Mouse (Mus musculus): Measurements from ENCODE around the gene Lim2.

Lim2 gene

DNA sequence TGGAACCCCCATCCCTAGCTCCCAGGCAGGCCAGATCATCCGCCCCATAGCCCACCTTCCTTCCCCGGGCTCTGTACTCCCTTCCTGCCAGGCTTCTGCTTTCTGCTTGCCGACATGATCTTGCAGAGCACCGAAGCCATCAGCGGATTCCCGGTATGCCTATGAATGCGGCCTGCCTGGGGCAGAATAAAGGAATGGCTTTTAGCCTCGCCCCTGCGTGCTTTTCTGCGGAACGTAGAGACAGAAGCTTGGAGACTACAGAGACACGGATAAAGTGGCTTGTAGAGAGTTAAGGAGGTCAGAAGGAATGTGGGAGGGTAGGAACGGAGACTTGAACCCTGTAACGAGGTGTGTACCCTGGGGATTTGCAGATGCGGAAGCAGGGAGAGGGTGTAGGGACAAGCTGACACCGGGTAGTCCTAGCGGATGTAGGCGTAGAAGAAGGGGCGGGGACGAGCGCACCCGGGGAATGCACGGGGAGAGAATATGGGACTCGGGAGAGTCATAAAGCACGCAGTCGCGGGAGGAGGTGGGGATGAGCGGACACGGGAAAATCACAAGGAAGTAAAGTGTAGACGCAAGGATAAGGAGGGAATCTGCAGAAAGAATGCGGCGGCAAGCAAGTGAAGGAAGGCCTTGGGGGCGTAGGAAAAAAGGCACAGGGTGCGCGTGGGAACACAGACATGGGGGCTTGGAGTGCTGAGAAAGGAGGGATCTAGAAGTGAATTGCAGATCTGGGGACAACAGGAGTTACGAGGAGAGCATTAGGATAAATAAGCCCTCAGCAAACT is 15.9 kb downstream of the Lim2 start:
- peak; percentile 86 for DNase-seq (ENCODE audit: inconsistent ontology term)

DNA sequence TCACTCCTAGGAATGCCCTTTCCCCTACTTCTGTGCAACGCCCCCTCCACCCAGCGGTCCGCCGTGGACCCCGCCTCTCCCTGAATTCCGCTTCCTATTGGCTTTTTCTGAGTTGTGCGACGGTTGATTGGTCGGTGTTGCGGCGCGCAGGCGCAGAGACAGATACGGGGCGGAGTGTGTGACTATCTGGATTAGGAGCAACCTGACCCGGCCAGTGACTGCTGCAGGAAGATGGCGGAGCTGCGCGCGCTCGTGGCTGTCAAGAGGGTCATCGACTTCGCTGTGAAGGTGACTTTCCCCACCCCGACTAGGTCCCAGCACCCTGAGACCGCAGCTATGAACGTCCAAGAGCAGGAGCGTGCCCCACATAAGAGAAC is 16.4 kb downstream of the Lim2 start, which contains the start of the genes Etfb and Gm45233:
TSS of gene Etfb (plus strand) at position 167 of the 377 bp plus-strand sequence.
TSS of gene Gm45233 (plus strand) at position 212 of the 377 bp plus-strand sequence.
- peak; percentile 98 for DNase-seq (ENCODE audit: inconsistent ontology term)

DNA sequence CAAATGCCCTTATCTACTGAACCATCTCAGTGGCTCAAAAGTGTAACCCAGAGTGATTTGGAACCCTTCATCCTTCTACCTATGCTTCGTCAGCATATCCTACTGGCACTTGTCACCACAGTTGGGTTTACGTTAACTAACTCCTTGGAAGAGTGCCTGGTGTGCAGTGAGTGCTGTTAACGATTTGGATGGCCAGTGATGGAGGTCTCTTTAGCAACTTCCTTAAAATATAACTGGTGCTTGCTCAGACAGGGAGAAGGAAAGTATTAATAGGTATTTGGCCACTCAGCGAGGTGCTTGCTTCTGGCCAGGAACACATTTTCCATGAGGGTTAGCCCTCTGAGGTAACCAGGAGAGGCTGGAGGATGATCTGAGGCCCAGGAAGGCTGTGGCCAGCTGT is 20.3 kb downstream of the Lim2 start:
- DNase-seq (ENCODE audit: inconsistent ontology term): no peak

DNA sequence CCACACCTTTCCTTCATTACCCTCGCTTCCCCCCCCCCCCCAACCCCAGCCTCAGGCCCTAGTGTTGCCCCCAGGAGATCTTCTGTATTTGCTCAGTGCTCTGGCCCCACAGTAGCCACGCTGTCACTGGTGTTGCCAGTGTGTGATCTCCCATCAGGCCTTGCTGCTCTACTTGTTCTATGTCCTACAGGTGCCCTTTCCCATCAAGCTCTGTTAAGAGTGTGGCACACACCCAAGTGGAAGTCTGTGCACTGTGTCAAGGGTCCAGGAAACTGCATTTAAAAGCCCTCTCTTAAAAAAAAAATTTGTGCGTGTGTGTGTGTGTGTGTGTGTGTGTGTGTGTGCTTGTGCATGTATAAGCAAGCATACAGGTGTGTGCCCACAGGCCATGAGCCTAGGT is 20.8 kb downstream of the Lim2 start:
- no peak for DNase-seq (ENCODE audit: inconsistent ontology term)

DNA sequence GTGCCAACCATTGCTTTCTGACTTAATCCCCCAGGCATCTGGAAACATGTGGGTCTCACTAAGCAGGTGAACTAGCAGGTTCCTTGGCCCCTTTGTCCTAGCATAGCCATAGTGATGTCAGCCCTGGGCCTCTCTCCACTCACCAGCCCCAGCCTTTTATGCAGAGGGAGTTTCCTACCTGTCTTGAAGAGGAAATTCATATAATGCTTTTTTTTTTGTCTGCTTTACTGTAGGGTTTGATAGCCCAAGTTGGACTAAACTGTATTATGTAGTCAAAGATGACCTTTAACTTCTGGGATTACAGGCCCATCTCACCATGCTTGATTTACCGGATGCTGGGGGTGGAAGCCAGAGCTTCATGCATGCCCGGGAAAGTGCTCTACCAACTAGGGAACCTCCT is 22.3 kb downstream of the Lim2 start:
- no peak for DNase-seq (ENCODE audit: inconsistent ontology term)

DNA sequence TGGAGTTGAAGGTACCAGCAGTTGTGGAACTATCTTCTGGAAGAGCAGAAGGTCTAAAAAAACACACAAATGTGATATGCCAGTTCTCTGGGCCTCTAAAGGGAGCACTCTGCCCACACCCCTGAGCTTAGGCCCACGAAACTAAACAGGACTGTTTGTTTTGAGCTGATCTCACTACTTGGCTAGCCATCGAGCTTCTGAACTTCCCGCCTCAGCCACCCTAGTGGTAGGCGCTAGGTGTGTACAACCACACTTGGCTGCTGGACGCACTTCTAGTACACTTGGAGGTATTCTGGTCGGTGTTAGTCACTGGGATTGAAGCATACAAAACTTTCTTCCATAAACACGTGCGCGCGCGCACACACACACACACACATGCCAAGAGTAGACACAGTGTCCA is 24.3 kb downstream of the Lim2 start:
- no peak for DNase-seq (ENCODE audit: inconsistent ontology term)

DNA sequence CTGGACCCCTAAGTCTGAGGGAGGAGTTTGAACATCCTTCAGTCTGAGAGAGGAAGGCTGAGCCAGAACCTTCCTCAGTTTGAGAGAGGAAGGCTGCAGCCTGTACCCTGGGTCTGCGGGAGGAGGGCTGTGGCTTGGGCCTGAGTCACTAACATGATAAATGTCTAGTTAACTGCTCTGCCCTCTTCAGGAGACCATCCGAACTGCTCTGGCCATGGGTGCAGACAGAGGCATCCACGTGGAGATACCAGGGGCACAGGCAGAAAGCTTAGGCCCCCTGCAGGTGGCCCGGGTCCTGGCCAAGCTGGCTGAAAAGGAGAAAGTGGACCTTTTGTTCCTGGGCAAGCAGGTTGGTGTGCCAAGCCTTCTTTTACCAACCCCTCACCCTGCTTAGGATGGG is 25.1 kb downstream of the Lim2 start:
- peak; percentile 16 for DNase-seq (ENCODE audit: inconsistent ontology term)

DNA sequence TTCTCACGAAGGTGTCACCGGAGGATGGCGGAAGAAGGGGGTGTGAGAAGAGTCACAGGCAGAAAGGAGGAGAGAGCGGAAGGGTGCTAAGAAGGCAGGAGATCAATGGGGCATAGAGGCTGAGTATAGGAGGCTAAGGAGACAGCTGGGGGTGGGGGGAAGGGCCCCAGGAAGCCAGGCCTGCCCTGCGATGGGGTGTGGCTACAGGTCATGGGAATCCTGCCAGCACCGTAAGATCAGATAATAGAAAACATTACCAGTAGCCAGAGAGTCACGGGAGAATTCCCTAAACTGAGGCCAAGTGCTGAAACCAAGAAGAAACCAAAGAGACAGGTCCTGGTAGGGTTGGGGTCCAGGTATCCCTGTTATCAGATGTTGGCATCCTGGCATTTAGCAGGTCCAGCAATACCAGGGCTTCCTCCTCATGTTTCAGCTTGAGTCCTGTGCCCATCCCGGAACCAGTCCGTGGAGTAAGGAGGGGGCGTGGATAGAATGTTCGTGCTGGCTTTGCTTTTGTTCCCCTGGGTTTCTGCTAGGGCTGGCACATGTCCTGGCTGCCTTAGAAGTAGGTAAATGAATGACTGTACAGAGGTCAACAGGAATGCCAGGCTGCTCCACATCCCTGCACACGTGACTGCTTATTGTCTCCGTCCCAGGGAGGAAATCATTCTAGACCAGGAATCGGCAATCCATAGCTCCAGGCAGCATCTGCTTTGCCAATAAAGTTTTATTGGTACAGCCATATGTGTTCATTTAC is 26.3 kb downstream of the Lim2 start:
- DNase-seq (ENCODE audit: inconsistent ontology term): no peak

DNA sequence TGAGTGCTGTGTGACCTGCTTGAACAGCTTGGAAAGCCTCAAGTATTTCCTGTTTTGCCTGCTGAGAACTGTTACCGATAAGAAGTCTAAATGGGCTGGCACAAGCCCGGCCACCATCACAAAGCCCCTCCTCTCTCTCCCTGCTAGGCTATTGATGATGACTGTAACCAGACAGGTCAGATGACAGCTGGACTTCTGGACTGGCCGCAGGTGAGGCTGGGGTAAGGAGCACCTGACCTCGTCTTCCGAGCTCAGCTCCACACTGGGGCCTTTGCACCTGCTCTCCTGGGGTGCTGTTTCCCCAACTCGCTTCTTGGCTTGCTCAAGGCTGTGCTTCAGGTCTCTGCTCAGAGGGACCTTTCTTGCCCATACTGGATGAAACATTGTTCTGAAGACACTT is 26.9 kb downstream of the Lim2 start:
- no peak for DNase-seq (ENCODE audit: inconsistent ontology term)

DNA sequence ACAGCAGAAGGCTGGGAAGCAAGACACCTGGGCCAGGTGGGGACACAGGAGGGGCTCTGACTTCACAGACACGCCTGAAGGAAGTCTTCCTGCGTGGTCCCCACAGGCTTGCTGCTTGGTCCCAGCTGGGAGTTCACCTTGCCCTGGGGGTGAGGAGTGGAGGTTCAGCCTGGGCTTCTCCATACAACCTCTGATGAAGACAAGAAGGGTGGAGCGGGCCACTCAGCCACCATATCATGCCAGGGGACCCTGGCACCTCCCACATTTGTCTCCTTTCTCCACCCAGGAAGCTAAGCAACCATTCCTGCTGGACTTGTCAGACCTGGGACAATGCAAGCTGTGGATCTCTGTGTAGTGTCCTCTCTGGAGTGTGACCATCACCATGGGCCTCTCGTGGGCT is 35.4 kb downstream of the Lim2 start, which contains the start of gene Vsig10l:
TSS of gene Vsig10l (plus strand) at position 301 of the 400 bp plus-strand sequence.
- no peak for DNase-seq (ENCODE audit: inconsistent ontology term)

DNA sequence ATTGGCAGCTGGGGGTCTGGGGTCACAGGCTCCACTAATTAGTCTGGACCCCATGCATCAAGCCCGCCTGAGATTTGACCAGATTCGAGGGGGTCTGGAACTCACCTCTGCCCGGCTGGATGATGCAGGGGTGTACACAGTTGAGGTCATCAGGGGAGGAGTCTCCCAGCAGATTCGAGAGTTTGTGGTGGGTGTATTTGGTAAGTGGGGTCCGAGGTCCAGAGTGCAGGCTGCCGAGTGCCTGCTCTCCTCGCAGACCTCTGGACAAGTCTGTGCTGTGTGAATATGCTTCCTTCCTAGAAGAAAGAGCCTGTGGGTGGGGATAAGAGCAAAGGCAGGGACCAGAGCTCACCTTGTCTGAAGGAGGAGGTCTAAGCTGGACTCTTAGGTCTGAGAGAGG is 36.5 kb downstream of the Lim2 start:
- no peak for DNase-seq (ENCODE audit: inconsistent ontology term)

DNA sequence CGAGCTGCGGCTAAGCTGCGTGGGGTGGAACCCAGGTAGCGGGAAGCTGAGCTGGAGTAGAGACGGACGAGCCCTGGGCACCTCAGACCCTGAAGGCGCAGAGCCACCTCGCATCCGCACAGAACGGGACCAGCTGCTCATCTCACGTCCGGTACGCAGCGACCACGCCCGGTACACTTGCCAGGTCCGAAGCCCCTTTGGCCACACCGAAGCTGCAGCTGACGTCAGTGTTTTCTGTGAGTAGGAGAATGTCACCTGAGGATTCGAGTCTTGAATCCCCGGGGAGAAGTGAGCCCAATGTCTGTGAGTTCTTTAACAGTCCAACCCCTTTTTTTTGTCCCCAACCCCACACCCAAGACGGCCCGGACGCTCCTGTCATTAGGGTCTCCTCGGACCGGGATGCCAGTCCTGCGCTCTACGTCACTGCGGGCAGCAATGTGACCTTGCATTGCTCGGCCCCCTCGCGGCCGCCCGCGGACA is 37.4 kb downstream of the Lim2 start:
- no peak for DNase-seq (ENCODE audit: inconsistent ontology term)

DNA sequence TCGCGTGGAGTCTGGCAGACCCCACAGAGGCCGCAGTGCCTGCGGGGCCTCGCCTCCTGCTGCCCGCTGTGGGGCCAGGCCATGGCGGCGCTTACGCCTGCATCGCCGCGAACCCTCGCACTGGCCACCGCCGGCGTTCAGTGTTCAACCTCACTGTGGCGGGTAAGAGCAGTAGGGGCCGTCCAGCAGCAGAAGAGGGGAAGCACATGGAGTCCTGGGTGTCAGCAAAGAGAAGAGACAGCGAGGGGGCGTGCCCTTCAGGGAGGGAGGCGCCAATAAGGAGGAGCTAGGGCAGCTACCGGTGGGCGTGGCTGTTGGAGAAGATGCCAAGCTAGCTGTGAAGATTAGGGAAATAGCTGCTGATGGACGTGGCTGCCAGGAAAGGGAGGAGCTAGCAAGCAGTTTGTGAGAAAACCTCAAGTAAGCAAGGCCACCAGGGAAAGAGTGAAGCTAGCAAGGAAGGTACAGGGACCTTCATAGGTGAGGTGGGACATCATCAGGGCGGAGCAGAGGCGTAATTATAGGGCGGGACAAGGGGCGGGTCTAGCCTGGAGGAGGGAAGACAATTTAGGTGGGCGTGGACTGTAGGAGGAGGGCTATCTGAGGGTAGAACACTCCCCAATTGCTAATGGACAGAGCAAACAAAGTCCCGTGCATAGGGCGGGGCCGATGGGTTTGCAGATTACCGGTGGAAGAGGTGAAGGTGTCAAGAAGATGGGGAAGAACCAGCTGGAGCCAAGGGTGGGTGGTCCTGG is 38.1 kb downstream of the Lim2 start:
- peak; percentile 95 for DNase-seq (ENCODE audit: inconsistent ontology term)

DNA sequence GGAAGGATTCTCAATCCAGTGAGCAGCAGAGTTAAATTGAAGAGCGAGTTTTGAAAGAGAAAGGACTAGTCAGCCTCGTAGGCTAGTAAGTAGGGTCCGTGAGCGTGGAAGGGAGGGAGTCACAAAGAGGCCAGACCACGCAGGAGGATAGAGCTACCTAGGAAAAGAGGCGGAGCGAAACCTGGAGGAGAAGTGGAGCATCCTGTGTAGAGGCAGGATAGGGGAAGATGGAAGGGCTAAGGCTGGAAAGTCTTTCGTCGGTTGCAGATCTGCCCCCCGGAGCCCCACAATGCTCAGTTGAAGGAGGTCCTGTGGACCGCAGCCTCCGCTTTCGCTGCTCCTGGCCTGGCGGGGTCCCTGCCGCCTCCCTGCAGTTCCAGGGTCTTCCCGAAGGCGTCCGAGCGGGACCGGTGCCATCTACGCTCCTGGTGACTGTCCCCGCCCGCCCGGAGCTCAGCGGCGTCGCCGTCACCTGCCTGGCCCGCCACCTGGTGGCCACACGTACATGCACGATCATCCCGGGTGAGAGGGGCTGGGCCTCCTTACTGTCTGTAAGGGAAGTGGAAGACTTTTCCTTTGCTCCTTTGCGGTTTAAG is 38.7 kb downstream of the Lim2 start:
- peak; percentile 88 for DNase-seq (ENCODE audit: inconsistent ontology term)

DNA sequence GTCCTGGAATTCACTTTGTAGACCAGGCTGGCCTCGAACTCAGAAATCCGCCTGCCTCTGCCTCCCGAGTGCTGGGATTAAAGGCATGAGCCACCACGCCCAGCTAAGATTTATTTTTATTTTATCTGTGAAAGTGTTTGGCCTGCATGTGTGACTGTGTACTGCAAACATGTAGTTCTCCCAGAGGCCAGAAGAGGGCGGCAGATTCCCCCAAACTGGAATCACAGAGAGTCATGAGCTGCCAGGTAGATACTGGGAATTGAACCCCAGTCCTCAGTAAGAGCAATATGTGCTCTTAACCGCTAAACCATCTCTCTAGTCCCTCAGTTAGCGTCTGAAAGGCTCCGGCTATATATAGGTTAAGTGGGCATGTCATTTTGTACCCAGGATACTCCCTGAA is 42.9 kb downstream of the Lim2 start:
- DNase-seq (ENCODE audit: inconsistent ontology term): peak; percentile 24

DNA sequence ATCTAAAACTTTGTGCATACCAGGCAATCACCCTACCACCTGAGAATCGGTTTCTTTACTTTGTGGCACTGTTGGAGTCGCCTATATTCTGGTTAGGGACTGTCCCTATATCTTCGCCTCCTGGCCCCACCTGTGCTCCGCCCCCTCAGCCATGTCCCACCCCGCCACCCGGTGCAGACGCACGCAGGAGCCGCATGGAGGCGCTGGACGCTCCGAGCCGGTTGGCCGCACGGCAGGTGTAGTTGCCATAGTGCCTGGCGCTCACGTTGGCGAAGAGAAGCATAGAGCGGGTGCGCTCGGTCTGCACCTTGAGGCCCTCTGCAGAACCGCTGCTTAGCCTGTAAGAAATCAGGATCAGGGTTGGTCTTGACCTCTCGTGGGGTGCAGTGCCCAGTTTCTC is 48.2 kb downstream of the Lim2 start:
- DNase-seq (ENCODE audit: inconsistent ontology term): no peak

DNA sequence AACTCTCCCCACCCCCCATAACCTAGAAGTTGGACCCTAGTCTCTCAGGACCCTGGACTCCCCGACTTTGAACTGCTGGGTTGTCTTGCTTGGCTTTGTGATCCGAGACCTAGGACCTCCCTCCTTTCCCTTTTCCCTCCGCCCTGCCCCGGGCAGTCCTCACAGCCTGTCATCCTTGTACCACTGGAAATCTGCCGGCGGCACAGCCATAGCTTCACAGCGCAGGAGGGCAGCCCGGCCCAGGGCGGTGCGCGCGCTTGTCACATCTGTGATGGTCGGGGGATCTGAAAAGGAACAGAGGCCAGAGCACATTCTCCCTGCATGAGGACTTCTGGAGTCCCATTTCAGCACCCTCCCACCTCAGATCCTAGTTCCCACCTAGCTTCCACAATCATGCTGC is 48.9 kb downstream of the Lim2 start:
- DNase-seq (ENCODE audit: inconsistent ontology term): no peak

DNA sequence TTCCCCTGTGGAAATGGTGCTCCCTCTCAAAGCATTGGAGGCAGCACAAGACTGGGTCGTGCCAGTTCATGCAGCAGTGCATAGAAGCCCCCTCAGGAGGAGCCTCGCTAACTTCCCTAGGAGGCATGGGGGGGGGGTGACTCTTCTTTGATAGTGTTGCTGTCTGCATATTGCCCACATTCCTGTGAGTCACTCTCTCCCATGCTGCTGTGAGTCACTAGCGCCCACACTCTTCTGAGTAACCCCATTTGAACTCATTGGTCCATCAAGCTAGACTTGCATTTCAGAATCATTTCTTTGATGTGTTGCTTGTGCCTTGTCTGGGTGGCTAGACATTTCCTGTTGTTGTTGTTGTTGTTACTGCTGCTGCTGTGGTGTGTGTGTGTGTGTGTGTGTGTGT is 53.7 kb downstream of the Lim2 start:
- DNase-seq (ENCODE audit: inconsistent ontology term): peak; percentile 89

DNA sequence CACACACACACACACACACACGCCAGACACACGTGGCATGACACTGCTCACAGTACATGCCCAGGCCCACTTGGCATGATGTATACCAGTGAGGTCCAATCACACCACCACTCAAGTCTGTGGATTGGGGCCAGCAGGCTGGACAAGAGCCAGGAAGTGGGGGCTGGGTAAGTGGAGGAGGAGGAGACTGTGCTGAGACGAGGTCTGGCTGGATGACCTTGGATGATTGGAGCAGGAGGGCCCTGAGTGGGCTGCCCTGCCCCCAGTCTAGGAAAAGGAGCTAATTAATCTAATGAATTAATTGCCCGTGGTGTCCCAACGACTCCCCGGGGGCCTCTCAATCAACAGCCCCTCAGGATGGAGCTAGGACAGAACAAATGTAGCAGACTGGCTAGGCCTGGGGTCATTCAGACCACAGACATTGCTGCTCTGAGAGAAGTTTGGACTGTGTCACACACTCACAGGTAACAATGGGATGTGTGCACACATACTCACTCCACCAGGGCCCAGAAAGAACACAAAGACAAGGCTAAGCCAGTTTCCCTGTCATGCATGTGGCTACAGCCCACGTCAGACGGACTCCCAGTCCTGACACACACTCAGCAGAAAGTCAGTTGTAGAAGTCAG is 54.7 kb downstream of the Lim2 start:
- peak; percentile 43 for DNase-seq (ENCODE audit: inconsistent ontology term)

DNA sequence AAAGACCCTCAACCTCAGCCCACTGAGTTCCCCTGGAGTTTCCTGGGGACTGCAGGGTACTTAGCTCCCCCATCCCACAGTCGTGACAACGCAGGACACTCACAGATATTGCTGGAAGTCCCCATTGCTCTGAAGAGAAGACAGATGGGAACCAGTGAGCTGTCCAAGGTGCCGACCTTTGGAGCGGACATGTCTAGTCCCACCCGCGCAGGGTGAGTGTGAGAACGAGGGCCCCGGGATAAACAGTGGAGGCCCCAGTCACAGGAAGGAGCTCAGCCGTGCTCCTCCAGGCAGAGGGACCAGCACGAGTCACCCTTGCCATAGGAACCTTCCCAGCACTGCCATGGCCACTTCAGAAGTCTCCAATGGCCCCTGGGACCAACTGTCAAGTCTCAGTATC is 55.8 kb downstream of the Lim2 start:
- DNase-seq (ENCODE audit: inconsistent ontology term): peak; percentile 50
